Mouse (Mus musculus): Measurements from ENCODE around the gene Nedd9. TPM values are rescaled to one million over a fixed set of nuclear protein-coding genes. Genes with fewer than 3 reads are reported as not detected.

The Nedd9 gene
- polyA plus RNA-seq (2015; fragmentation: Nextera tagmentation; extraction: Ambion mirVana): 11.9 and 14.2 TPM in 2 replicates

DNA sequence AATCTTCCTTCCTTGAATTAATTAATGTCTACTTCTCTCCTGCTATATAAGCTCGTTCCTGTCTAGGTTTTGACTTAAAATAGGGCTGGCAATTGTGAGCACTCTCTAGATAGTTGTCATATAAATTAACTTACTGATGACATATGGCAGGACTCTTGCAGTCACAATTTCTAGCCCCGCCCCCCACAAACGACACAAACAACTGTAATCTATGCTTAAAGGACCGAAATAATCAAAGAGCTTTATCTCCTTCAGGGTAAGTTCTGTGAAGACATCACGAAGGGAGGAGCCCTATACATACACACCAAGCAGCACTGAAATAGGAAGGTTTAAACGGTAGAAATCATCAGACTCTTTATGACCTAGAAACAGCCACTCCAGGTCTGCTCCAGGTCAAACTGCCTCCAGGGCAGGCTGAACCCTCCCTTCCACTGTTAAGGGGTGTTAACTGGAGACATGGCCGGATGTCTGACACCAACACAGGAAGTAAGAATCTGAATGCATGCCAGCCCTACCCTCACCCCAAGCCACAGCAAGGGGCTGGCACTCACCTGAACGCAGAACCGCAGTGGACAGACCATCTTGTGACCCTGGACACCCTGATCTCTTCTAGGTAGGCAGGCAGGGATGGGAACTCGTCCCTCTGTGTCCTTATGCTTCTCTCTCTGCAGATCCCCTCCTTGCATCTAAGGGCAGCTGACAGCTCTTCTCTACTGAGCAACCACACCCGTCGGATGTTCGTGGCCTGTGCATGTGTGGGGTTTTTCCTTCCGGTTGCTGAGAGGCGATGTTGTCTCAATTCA is at the start of gene Nedd9:
Gene Nedd9 (minus strand): TSS at position 757 of the 803 bp plus-strand sequence.
- 80% methylated on average over 15 of the region's 15 CpGs for whole genome bisulfite sequencing
- Histone ChIP-seq H3K27ac (ENCODE audit: low read depth, low read length) (no peak within 1 kb of the TSS), H3K4me3 (ENCODE audit: low read length) (no peak within 1 kb of the TSS), H3K36me3 (ENCODE audit: control insufficient read depth, insufficient read depth, low read length) (no peaks in the 10 kb centered on the region), H3K27me3 (replicated peaks; ENCODE audit: control insufficient read depth, insufficient read depth, low read length) (no peaks in the 10 kb centered on the region), H3K4me2 (ENCODE audit: low read length) (no peak within 1 kb of the TSS), H3K9ac (ENCODE audit: low read depth, low read length) (no peak within 1 kb of the TSS), H3K9me3 (ENCODE audit: control insufficient read depth, low read length) (no peaks in the 10 kb centered on the region), H3K4me1 (ENCODE audit: control insufficient read depth, insufficient read depth, low read depth, low read length) (no peaks in the 10 kb centered on the region)
- no peak for ATAC-seq

DNA sequence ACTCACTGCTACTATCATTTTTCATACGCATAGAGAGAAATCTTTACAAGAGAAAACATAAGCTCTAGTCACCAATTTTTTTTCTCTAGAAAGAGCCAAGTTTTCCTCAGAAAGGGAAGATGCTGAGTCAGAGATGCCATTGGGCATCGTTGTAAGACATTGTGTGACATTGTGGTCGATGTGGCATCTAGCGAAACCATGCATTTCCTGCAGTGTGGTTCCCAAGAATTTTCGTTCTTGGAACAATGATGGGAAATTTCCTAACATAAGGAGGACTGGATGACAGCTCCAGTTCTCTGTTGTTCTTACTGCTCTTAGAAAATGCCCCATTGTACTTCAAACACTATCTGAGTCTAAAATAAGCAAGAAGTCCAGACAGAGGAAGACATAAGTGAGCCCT is 45.5 kb upstream of the Nedd9 start:
- no peak for ATAC-seq
- no peaks in the 10 kb centered on the region for H3K36me3 ChIP-seq (ENCODE audit: control insufficient read depth, insufficient read depth, low read length)
- H3K4me1 ChIP-seq (ENCODE audit: control insufficient read depth, insufficient read depth, low read depth, low read length): no peaks in the 10 kb centered on the region
- no peaks in the 10 kb centered on the region for H3K27me3 ChIP-seq (replicated peaks; ENCODE audit: control insufficient read depth, insufficient read depth, low read length)
- 85% methylated on average over 5 of the region's 5 CpGs for WGBS
- H3K4me3 ChIP-seq (ENCODE audit: low read length): no peak overlapping the region
- no peak overlapping the region for H3K9ac ChIP-seq (ENCODE audit: low read depth, low read length)
- H3K4me2 ChIP-seq (ENCODE audit: low read length): no peak overlapping the region
- H3K27ac ChIP-seq (ENCODE audit: low read depth, low read length): no peak overlapping the region
- H3K9me3 ChIP-seq (ENCODE audit: control insufficient read depth, low read length): no peaks in the 10 kb centered on the region

DNA sequence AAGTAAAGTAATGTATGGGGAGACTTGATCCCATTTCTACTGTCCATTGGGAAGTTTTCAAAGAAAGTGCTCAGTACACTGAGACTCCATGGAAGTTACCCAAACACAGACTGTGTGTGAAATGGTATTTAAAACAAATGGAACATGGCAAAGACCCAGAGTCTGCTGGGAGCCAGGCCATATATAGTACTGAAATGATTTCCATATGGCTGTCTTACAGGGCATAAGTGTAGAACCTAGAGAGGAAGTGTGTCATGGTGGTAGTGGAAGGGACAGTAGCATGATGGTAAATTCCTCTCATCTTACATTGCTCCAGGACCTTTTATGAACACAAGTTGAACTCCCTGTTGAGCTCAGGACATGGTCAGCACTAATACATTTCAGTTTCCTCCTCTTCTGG is 43.2 kb upstream of the Nedd9 start:
- Histone ChIP-seq H3K9ac (ENCODE audit: low read depth, low read length) (no peak overlapping the region), H3K27ac (ENCODE audit: low read depth, low read length) (no peak overlapping the region), H3K4me1 (ENCODE audit: control insufficient read depth, insufficient read depth, low read depth, low read length) (no peaks in the 10 kb centered on the region), H3K4me3 (ENCODE audit: low read length) (no peak overlapping the region), H3K36me3 (ENCODE audit: control insufficient read depth, insufficient read depth, low read length) (no peaks in the 10 kb centered on the region), H3K4me2 (ENCODE audit: low read length) (no peak overlapping the region), H3K27me3 (replicated peaks; ENCODE audit: control insufficient read depth, insufficient read depth, low read length) (no peaks in the 10 kb centered on the region), H3K9me3 (ENCODE audit: control insufficient read depth, low read length) (no peaks in the 10 kb centered on the region)
- ATAC-seq: no peak

DNA sequence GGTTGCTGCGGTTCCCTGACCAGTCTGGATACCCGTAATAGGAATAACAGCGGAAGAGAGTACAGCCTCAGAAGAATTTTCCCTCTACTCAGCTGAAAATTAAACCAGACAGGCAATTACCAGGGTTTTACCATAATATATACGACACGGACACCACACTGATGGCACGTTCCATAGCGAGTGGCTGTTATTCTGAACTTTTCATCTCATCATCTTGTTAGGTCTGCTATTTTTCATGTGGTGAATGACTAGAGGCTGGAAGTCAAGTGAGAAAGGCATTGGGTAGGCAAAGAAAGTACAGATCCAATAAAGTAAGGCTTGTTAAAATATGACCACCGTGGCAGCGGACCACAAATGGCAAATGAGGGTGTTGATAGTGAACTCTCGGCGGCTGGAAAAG is 37.0 kb upstream of the Nedd9 start:
- Histone ChIP-seq H3K27ac (ENCODE audit: low read depth, low read length) (no peak overlapping the region), H3K9me3 (ENCODE audit: control insufficient read depth, low read length) (no peaks in the 10 kb centered on the region), H3K36me3 (ENCODE audit: control insufficient read depth, insufficient read depth, low read length) (no peaks in the 10 kb centered on the region), H3K4me1 (ENCODE audit: control insufficient read depth, insufficient read depth, low read depth, low read length) (no peaks in the 10 kb centered on the region), H3K27me3 (replicated peaks; ENCODE audit: control insufficient read depth, insufficient read depth, low read length) (no peaks in the 10 kb centered on the region), H3K4me3 (ENCODE audit: low read length) (no peak overlapping the region), H3K4me2 (ENCODE audit: low read length) (no peak overlapping the region), H3K9ac (ENCODE audit: low read depth, low read length) (no peak overlapping the region)
- 95% methylated on average over 11 of the region's 11 CpGs for WGBS
- ATAC-seq: no peak

DNA sequence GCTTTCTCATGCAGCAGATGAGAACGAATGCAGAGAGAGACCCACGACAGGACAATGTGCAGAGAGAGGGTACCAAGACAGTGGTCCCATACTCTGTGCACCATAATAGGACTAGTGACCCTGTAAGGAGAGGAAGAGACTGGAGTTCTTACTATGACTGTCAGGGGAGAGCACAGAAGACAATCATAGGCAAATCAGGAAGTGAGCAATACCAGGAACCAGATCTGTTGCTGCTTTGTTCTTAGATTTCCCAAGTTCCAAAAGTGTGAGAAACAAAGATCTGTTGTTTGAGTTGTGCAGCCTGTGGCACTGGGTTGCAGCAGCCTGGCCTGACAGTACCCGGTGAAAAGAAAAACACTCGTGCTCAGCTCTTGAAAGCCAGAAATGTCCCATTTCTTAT is 34.1 kb upstream of the Nedd9 start:
- Histone ChIP-seq H3K4me1 (ENCODE audit: control insufficient read depth, insufficient read depth, low read depth, low read length) (no peaks in the 10 kb centered on the region), H3K36me3 (ENCODE audit: control insufficient read depth, insufficient read depth, low read length) (no peaks in the 10 kb centered on the region), H3K4me3 (ENCODE audit: low read length) (no peak overlapping the region), H3K4me2 (ENCODE audit: low read length) (no peak overlapping the region), H3K27me3 (replicated peaks; ENCODE audit: control insufficient read depth, insufficient read depth, low read length) (no peaks in the 10 kb centered on the region), H3K9me3 (ENCODE audit: control insufficient read depth, low read length) (no peaks in the 10 kb centered on the region), H3K27ac (ENCODE audit: low read depth, low read length) (no peak overlapping the region), H3K9ac (ENCODE audit: low read depth, low read length) (no peak overlapping the region)
- WGBS: 78% methylated on average over 4 of the region's 4 CpGs
- no peak for ATAC-seq

DNA sequence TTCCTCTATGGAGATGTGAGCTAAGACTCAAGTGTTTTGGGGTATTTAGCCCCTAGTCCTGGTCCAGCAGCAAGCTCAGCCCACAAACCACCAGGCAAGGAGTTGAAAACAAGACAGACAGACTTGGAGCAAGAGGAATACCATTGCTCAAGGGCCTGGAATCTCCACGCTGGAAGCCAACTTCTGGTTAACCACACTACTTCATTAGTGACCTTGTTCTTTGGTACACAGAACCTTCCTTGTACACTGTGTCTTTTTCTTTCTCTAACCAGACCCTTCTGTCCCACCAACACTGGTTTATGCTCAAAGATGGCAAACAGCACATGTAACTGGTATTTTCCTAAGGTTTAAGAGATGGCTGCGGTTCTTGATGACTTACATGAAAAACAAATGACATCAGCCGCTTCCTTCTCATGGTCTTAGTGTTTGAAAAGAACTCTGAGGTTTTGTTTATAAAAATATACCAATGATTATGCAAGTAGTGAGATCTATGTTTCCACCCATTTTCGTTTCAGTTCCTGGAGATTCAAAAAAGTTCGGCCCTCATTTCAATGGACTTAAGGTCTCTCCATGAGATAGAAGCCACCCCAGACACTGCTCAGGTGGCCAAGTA is 33.5 kb upstream of the Nedd9 start:
- Histone ChIP-seq H3K4me1 (ENCODE audit: control insufficient read depth, insufficient read depth, low read depth, low read length) (no peaks in the 10 kb centered on the region), H3K9me3 (ENCODE audit: control insufficient read depth, low read length) (no peaks in the 10 kb centered on the region), H3K9ac (ENCODE audit: low read depth, low read length) (no peak overlapping the region), H3K36me3 (ENCODE audit: control insufficient read depth, insufficient read depth, low read length) (no peaks in the 10 kb centered on the region), H3K4me2 (ENCODE audit: low read length) (no peak overlapping the region), H3K27me3 (replicated peaks; ENCODE audit: control insufficient read depth, insufficient read depth, low read length) (no peaks in the 10 kb centered on the region), H3K4me3 (ENCODE audit: low read length) (no peak overlapping the region), H3K27ac (ENCODE audit: low read depth, low read length) (no peak overlapping the region)
- no peak for ATAC-seq
- whole genome bisulfite sequencing: 90% methylated on average over 5 of the region's 5 CpGs

DNA sequence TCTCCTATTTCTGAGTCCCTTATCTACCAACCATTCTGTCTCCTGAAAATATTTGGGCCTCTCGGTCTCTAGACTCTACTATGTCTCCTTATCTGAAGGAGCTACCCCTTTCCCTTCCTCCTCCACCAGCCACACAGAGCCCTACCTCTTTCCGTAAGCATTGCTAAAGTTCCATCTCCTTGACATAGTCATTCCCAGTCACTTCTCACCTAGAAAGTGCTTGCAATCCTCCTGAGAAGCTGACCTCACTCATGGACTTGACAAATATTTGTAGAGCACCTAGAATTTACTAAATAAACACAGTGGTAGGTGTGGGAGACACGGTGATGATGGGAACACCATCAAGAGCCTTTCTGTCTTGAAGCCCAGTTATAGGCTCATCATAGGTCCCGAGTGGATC is 32.6 kb upstream of the Nedd9 start:
- no peak overlapping the region for H3K4me2 ChIP-seq (ENCODE audit: low read length)
- no peak overlapping the region for H3K4me3 ChIP-seq (ENCODE audit: low read length)
- H3K36me3 ChIP-seq (ENCODE audit: control insufficient read depth, insufficient read depth, low read length): no peaks in the 10 kb centered on the region
- no peaks in the 10 kb centered on the region for H3K4me1 ChIP-seq (ENCODE audit: control insufficient read depth, insufficient read depth, low read depth, low read length)
- H3K9ac ChIP-seq (ENCODE audit: low read depth, low read length): no peak overlapping the region
- H3K9me3 ChIP-seq (ENCODE audit: control insufficient read depth, low read length): no peaks in the 10 kb centered on the region
- no peak overlapping the region for H3K27ac ChIP-seq (ENCODE audit: low read depth, low read length)
- WGBS: 93% methylated on average over 4 of the region's 4 CpGs
- H3K27me3 ChIP-seq (replicated peaks; ENCODE audit: control insufficient read depth, insufficient read depth, low read length): no peaks in the 10 kb centered on the region
- no peak for ATAC-seq

DNA sequence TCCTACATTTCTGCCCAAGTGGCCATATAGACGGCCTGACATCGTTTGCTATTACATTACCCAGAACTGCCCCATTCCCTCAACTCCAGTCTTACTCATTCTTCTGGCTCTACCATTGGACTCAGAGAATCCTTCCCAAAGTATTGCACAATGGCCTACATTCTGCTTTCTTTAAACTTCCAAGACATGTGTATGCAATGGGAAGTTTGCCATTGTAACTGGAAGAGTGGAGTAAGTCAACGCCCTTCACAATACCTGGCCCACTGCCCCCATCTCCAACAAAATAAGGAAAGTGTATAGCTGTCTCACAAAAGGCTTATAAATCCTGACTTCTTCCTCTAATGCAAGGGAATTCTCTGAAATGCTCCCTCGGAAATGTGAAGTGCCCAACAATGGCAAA is 30.0 kb upstream of the Nedd9 start:
- Histone ChIP-seq H3K27ac (ENCODE audit: low read depth, low read length) (no peak overlapping the region), H3K4me3 (ENCODE audit: low read length) (no peak overlapping the region), H3K9ac (ENCODE audit: low read depth, low read length) (no peak overlapping the region), H3K27me3 (replicated peaks; ENCODE audit: control insufficient read depth, insufficient read depth, low read length) (no peaks in the 10 kb centered on the region), H3K9me3 (ENCODE audit: control insufficient read depth, low read length) (no peaks in the 10 kb centered on the region), H3K4me2 (ENCODE audit: low read length) (no peak overlapping the region), H3K36me3 (ENCODE audit: control insufficient read depth, insufficient read depth, low read length) (no peaks in the 10 kb centered on the region), H3K4me1 (ENCODE audit: control insufficient read depth, insufficient read depth, low read depth, low read length) (no peaks in the 10 kb centered on the region)
- ATAC-seq: no peak
- 93% methylated on average over 4 of the region's 4 CpGs for WGBS

DNA sequence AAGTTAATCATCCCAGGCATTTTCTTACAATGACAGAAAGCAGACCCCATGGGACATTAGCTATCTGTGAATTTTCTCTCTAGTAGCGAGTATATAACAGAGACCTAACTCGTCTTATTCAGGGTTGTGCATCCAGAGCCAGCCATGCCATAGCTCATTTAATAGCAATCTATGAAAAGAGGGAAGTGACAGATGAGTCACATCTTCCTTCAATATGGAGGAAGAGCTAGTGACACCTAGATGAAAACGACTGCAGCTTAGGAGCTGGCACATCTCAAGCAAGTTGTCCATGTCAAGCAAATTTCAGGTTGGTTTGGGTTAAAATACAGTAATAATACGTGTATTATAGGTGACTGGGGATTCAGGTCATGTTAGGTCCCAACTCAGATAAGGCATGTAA is 28.6 kb upstream of the Nedd9 start:
- Histone ChIP-seq H3K9me3 (ENCODE audit: control insufficient read depth, low read length) (no peaks in the 10 kb centered on the region), H3K4me1 (ENCODE audit: control insufficient read depth, insufficient read depth, low read depth, low read length) (no peaks in the 10 kb centered on the region), H3K27ac (ENCODE audit: low read depth, low read length) (no peak overlapping the region), H3K4me2 (ENCODE audit: low read length) (no peak overlapping the region), H3K4me3 (ENCODE audit: low read length) (no peak overlapping the region), H3K27me3 (replicated peaks; ENCODE audit: control insufficient read depth, insufficient read depth, low read length) (no peaks in the 10 kb centered on the region), H3K36me3 (ENCODE audit: control insufficient read depth, insufficient read depth, low read length) (no peaks in the 10 kb centered on the region), H3K9ac (ENCODE audit: low read depth, low read length) (no peak overlapping the region)
- 76% methylated on average over 4 of the region's 4 CpGs for WGBS
- ATAC-seq: no peak

Measured in hindbrain, embryonic 16.5 days (tissue).